Mouse (Mus musculus): Measurements from ENCODE around the gene Ufc1. TPM values are rescaled to one million over a fixed set of nuclear protein-coding genes. Genes with fewer than 3 reads are reported as not detected.
"Not testable (repeated sequence)": the region's sequence is repeated elsewhere in the genome, so short reads cannot be mapped to it uniquely, and the experiment has no call there.

Gene Ufc1
- total and polyA plus RNA-seq, 2 experiments from 2014 or later = 96.6 to 133 TPM

DNA sequence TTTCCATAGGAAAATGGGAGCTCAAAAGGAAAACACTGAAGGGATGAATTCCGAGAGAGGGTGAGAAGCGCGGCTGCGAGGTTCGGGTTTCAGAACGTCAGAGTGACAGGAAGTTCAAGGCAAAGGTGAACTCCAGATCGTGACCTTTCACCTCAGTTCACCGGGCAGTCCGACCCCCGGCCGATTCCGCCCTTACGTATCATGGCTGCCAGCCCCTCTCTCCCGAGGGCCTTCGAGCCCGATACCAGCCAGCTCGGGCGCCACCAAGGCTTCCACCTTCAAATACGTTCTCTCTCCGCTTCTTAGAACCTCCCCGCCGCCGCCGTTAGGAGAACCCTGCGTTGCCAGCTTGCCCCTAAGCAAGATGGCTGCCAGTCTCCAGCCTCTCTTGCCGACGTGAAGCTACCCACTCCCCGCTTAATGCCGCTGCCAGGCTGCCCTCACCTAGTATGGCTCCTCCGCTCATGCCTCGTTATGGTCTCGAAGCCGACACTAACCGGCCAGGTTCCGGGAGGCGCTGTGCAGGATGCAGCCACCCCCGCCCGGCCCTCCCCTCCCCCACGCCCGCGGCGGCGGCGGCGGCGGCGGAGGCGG, 34.1 kb upstream of the Ufc1 start, which contains the start of gene Dedd:
Dedd (plus strand) TSS at position 307 of the 594 bp plus-strand sequence.
- WGBS = under 1% methylated on average over 48 of the region's 48 CpGs
- H3K27me3 ChIP-seq (ENCODE audit: insufficient read depth, low read length) = no peaks in the 10 kb centered on the region
- peaks cover 23% of the 10 kb centered on the region for H3K4me1 ChIP-seq (ENCODE audit: insufficient read depth)
- no peaks in the 10 kb centered on the region; the same call in none of the 2 replicates for H3K36me3 ChIP-seq (ENCODE audit: insufficient read depth)
- H3K4me2 ChIP-seq (ENCODE audit: low read depth) = peak within 1 kb of the TSS; percentile 74
- DNase-seq = peak; percentile 97
- no peaks in the 10 kb centered on the region for H3K9me3 ChIP-seq (ENCODE audit: low read length)
- H3K9ac ChIP-seq = peak within 1 kb of the TSS; percentile 98
- peak; percentile 97 for ATAC-seq
- peak within 1 kb of the TSS; percentile 98 for H3K4me3 ChIP-seq (ENCODE audit: low read depth, low read length)
- H3K27ac ChIP-seq (ENCODE audit: low read depth, low read length) = peak within 1 kb of the TSS; percentile 99
- TF ChIP-seq CTCF (IDR thresholded peaks at IDR 0.05; ENCODE audit: low read depth) = peak; percentile 45

DNA sequence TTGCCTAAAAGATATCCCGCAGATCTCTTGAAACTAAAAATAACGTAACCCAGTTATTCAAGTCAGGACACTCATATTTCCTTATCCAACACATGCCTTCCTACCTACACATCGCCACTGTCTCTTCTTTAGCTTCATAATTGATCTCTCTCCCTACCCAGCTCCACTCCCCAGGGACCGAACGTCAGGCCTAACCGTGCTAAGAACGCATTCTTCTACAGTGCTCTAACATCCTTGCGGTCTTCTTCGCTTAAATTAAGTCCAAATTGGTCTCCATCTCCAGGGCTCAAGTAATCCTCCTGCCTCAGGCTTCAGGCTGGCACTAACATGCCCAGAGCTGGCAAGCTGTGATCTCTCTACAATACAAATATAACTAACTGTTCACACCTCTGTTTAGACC, 33.4 kb upstream of the Ufc1 start:
- 32% methylated on average over 9 of the region's 9 CpGs for WGBS
- Histone ChIP-seq H3K4me2 (ENCODE audit: low read depth) (peak overlapping the region; percentile 74), H3K9me3 (ENCODE audit: low read length) (no peaks in the 10 kb centered on the region), H3K4me1 (ENCODE audit: insufficient read depth) (peaks cover 23% of the 10 kb centered on the region), H3K27me3 (ENCODE audit: insufficient read depth, low read length) (no peaks in the 10 kb centered on the region), H3K4me3 (ENCODE audit: low read depth, low read length) (peak overlapping the region; percentile 98), H3K27ac (ENCODE audit: low read depth, low read length) (peak overlapping the region; percentile 99), H3K36me3 (ENCODE audit: insufficient read depth) (no peaks in the 10 kb centered on the region; the same call in 1 of the 2 replicates), H3K9ac (peak overlapping the region; percentile 98)
- no peak for ATAC-seq
- no peak for DNase-seq
- TF ChIP-seq CTCF (IDR thresholded peaks at IDR 0.05; ENCODE audit: low read depth) = no peak

DNA sequence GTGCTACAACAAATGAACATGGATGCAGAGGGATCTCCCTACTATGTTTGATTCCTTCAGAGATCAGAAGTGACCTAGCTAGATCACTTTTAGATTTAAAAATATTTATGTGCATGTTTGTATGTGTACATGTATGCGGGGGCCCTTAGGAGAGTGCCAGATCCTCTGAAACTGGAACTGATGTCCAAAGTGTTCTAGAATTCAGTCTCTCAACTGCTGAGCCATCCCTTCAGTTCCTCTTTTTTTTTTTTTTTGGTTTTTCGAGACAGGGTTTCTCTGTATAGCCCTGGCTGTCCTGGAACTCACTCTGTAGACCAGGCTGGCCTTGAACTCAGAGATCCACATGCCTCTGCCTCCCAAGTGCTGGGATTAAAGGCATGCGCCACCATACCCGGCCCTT, 31.8 kb upstream of the Ufc1 start:
- not testable (repeated sequence) for H3K9me3 ChIP-seq (ENCODE audit: low read length); ATAC-seq
- whole genome bisulfite sequencing = 92% methylated on average over 4 of the region's 4 CpGs

DNA sequence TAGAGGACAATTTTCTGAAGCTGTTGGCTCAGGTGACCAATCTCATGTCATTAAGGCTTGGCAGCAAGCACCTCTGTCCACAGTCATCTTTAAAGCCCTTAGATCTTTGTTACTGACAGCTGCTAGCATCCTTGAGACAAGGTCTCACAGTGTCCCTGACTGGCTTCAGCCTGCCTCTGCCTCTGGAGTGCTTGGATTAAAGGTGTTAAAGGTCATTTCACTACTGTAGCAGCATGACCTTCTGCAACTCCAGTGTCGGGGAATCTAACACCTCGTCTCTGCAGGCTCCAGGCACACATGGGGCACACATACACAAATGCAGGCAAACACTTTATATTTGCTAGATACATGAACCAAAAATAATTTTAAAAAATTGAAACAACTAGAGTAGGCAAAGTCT, 30.7 kb upstream of the Ufc1 start:
- DNase-seq (no peak), ATAC-seq (no peak)
- WGBS = 88% methylated on average over 2 of the region's 2 CpGs
- Histone ChIP-seq H3K36me3 (ENCODE audit: insufficient read depth) (no peaks in the 10 kb centered on the region), H3K4me2 (ENCODE audit: low read depth) (no peak overlapping the region), H3K27ac (ENCODE audit: low read depth, low read length) (no peak overlapping the region), H3K9ac (no peak overlapping the region), H3K4me1 (ENCODE audit: insufficient read depth) (peaks cover 16% of the 10 kb centered on the region), H3K4me3 (ENCODE audit: low read depth, low read length) (no peak overlapping the region), H3K27me3 (ENCODE audit: insufficient read depth, low read length) (no peaks in the 10 kb centered on the region), H3K9me3 (ENCODE audit: low read length) (no peaks in the 10 kb centered on the region)
- no peak for TF ChIP-seq CTCF (IDR thresholded peaks at IDR 0.05; ENCODE audit: low read depth)

More for the DNA sequence above, 31.8 kb upstream of the Ufc1 start:
- H3K36me3 ChIP-seq (ENCODE audit: insufficient read depth); H3K27me3 ChIP-seq (ENCODE audit: insufficient read depth, low read length); H3K4me2 ChIP-seq (ENCODE audit: low read depth); H3K9ac ChIP-seq; H3K4me3 ChIP-seq (ENCODE audit: low read depth, low read length); DNase-seq; H3K27ac ChIP-seq (ENCODE audit: low read depth, low read length): not testable (repeated sequence)
- H3K4me1 ChIP-seq (ENCODE audit: insufficient read depth) = peaks cover 23% of the 10 kb centered on the region

DNA sequence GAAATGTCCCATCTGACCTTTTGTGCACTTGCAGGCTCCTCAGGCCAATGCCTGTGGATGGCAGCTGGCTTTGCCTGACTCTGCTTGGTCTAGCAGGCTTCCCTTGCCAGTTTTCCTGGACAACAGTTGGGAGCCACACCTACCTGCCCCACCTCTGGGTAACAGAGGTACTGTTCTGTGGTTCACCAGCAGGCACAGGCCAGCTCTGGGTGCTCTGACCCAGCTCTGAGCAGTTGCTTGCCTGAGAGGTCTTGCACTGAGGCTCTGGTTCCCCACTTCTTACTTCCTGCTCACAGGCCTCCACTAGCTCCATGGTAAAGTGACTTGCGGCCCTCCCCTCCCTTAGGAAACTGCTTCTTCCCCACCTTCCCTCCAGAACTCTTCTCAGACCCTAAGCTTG, 27.2 kb upstream of the Ufc1 start:
- Histone ChIP-seq H3K4me1 (ENCODE audit: insufficient read depth) (no peaks in the 10 kb centered on the region; the same call in 1 of the 2 replicates), H3K4me3 (ENCODE audit: low read depth, low read length) (no peak overlapping the region), H3K9ac (no peak overlapping the region), H3K27me3 (ENCODE audit: insufficient read depth, low read length) (no peaks in the 10 kb centered on the region), H3K9me3 (ENCODE audit: low read length) (no peaks in the 10 kb centered on the region), H3K36me3 (ENCODE audit: insufficient read depth) (no peaks in the 10 kb centered on the region), H3K27ac (ENCODE audit: low read depth, low read length) (no peak overlapping the region), H3K4me2 (ENCODE audit: low read depth) (no peak overlapping the region)
- TF ChIP-seq CTCF (IDR thresholded peaks at IDR 0.05; ENCODE audit: low read depth) = no peak
- ATAC-seq (no peak), DNase-seq (no peak)
- 92% methylated on average over 1 of the region's 1 CpGs for WGBS

DNA sequence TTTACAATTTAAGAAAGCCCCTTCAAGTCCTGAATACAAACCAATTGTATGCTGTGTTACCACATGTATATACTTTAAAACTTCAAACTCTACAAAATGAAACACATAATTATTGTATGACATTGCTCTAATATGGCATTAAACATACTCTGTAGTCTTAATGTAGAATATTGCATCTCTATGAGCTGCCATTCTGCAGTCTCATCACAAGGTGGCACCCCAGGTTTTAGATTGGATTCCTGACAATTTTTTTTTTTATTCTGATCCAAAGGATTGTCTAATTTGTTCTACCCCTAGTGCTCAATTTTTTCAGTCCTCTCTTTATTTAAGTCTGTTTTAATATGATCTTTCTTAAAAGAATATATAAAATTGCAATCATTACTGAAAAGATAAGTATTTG, 26.6 kb upstream of the Ufc1 start:
- H3K4me3 ChIP-seq (ENCODE audit: low read depth, low read length) = no peak overlapping the region
- H3K9ac ChIP-seq = no peak overlapping the region
- no peaks in the 10 kb centered on the region for H3K27me3 ChIP-seq (ENCODE audit: insufficient read depth, low read length)
- no peak overlapping the region for H3K4me2 ChIP-seq (ENCODE audit: low read depth)
- no peak overlapping the region for H3K27ac ChIP-seq (ENCODE audit: low read depth, low read length)
- peak; percentile 47 for DNase-seq
- ATAC-seq = peak; percentile 18; the same call in 1 of the 2 replicates
- no peaks in the 10 kb centered on the region for H3K9me3 ChIP-seq (ENCODE audit: low read length)
- H3K36me3 ChIP-seq (ENCODE audit: insufficient read depth) = no peaks in the 10 kb centered on the region
- peak; percentile 70 for TF ChIP-seq CTCF (IDR thresholded peaks at IDR 0.05; ENCODE audit: low read depth)
- no peaks in the 10 kb centered on the region for H3K4me1 ChIP-seq (ENCODE audit: insufficient read depth)

DNA sequence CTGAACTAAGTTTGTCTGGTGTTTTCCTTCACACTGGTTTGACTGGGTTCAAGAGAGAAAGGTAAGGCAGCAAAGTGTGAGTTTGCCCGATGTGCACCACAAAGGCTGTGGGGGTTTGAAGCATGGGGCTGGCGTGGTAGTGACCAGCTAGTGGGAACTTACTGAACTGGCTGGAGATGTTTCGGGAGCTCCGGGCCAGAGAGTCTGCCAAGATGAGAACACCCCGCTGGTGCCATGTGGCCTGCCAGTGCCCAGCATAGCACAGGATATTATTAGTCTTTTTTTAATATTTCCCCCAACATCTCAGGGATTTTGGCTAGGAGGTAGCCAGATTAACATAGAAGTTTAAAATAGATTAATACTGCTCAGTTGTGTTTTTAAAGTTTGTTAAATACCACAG, 25.3 kb upstream of the Ufc1 start:
- no peaks in the 10 kb centered on the region for H3K4me1 ChIP-seq (ENCODE audit: insufficient read depth)
- no peaks in the 10 kb centered on the region for H3K36me3 ChIP-seq (ENCODE audit: insufficient read depth)
- DNase-seq (no peak), ATAC-seq (no peak)
- no peak overlapping the region for H3K4me3 ChIP-seq (ENCODE audit: low read depth, low read length)
- no peak overlapping the region for H3K9ac ChIP-seq
- H3K27me3 ChIP-seq (ENCODE audit: insufficient read depth, low read length) = no peaks in the 10 kb centered on the region
- H3K27ac ChIP-seq (ENCODE audit: low read depth, low read length) = no peak overlapping the region
- no peak overlapping the region for H3K4me2 ChIP-seq (ENCODE audit: low read depth)
- no peaks in the 10 kb centered on the region for H3K9me3 ChIP-seq (ENCODE audit: low read length)
- no peak for TF ChIP-seq CTCF (IDR thresholded peaks at IDR 0.05; ENCODE audit: low read depth)
- 12% methylated on average over 5 of the region's 5 CpGs for WGBS
